Mouse (Mus musculus) lung, postnatal 10 days (tissue): Measurements from ENCODE around the gene Tbc1d10c.

ENCODE experiments used
- DNase-seq: peaks from one replicate; pipeline ENCODE4 v3.0.0; 2021

Gene Tbc1d10c

GRCm38 (mm10) chr19:4190831-4191334 is at the start of gene Tbc1d10c:
Gene Tbc1d10c, minus strand, starts transcription at chr19:4191284.
- peak; percentile 68 for DNase-seq

- no peak for DNase-seq
Observed at GRCm38 (mm10) chr19:4240247-4240668, 49.2 kb upstream of the Tbc1d10c start.

- DNase-seq, result no peak
Observed at GRCm38 (mm10) chr19:4234548-4234947, 43.5 kb upstream of the Tbc1d10c start.

- DNase-seq, result no peak
Observed at GRCm38 (mm10) chr19:4232651-4233050, 41.6 kb upstream of the Tbc1d10c start.

GRCm38 (mm10) chr19:4232186-4232572 is 41.1 kb upstream of the Tbc1d10c start:
- DNase-seq, result no peak

GRCm38 (mm10) chr19:4231253-4232185 is 40.4 kb upstream of the Tbc1d10c start, which contains the start of gene Pold4:
Gene Pold4, plus strand, starts transcription at chr19:4231899.
- DNase-seq, result peak; percentile 99

- no peak for DNase-seq
Observed at GRCm38 (mm10) chr19:4230415-4230814, 39.3 kb upstream of the Tbc1d10c start.

GRCm38 (mm10) chr19:4229451-4230076 is 38.5 kb upstream of the Tbc1d10c start:
- DNase-seq, result no peak

- no peak for DNase-seq
Observed at GRCm38 (mm10) chr19:4228891-4229290, 37.8 kb upstream of the Tbc1d10c start.

- peak; percentile 90 for DNase-seq
Observed at GRCm38 (mm10) chr19:4227894-4228678, 37.0 kb upstream of the Tbc1d10c start.

- no peak for DNase-seq
Observed at GRCm38 (mm10) chr19:4227446-4227845, 36.4 kb upstream of the Tbc1d10c start.

GRCm38 (mm10) chr19:4226779-4227178 is 35.7 kb upstream of the Tbc1d10c start:
- no peak for DNase-seq

- DNase-seq, result no peak
Observed at GRCm38 (mm10) chr19:4222165-4222564, 31.1 kb upstream of the Tbc1d10c start.

- peak; percentile 77 for DNase-seq
Observed at GRCm38 (mm10) chr19:4220957-4221743, 30.1 kb upstream of the Tbc1d10c start.

- peak; percentile 59 for DNase-seq
Observed at GRCm38 (mm10) chr19:4220416-4220815, 29.3 kb upstream of the Tbc1d10c start.

GRCm38 (mm10) chr19:4219943-4220342 is 28.9 kb upstream of the Tbc1d10c start:
- no peak for DNase-seq

GRCm38 (mm10) chr19:4218784-4219183 is 27.7 kb upstream of the Tbc1d10c start:
- DNase-seq, result no peak

- no peak for DNase-seq
Observed at GRCm38 (mm10) chr19:4218293-4218692, 27.2 kb upstream of the Tbc1d10c start.

- DNase-seq, result no peak
Observed at GRCm38 (mm10) chr19:4217855-4218254, 26.8 kb upstream of the Tbc1d10c start.

GRCm38 (mm10) chr19:4217140-4217539 is 26.1 kb upstream of the Tbc1d10c start:
- peak; percentile 62 for DNase-seq

GRCm38 (mm10) chr19:4216041-4216685 is 25.1 kb upstream of the Tbc1d10c start:
- peak; percentile 78 for DNase-seq

- DNase-seq, result no peak
Observed at GRCm38 (mm10) chr19:4215451-4215840, 24.4 kb upstream of the Tbc1d10c start.
